Mouse (Mus musculus) embryo, embryonic 10.5 days (tissue): ENCODE measurements at regions not wholly inside any gene's neighbourhood (a gene's known extent, or its start where the extent isn't known, plus 50 kb on each side); places are given as distances from the start of the nearest gene placed in this dataset.

Experiments used
- DNase-seq: peaks from one replicate; pipeline ENCODE4 v3.0.0-alpha.2; 2015; ENCODE audit warnings: low spot score

GRCm38 (mm10) chrX:99593872-99594487 is 122.9 kb upstream of the Pja1 start:
- DNase-seq, result peak; percentile 56

GRCm38 (mm10) chrX:99592980-99593379 is 121.9 kb upstream of the Pja1 start:
- DNase-seq, result no peak

GRCm38 (mm10) chrX:99587284-99587683 is 116.2 kb upstream of the Pja1 start:
- DNase-seq, result no peak

GRCm38 (mm10) chrX:99586282-99586681 is 115.2 kb upstream of the Pja1 start:
- DNase-seq, result no peak

- DNase-seq, result no peak
These were observed 114.6 kb upstream of the Pja1 start for GRCm38 (mm10) chrX:99585703-99586102.

- DNase-seq, result no peak
These were observed 111.5 kb upstream of the Pja1 start for GRCm38 (mm10) chrX:99582611-99583010.

GRCm38 (mm10) chrX:99581632-99582466 is 110.8 kb upstream of the Pja1 start:
- DNase-seq, result no peak

- no peak for DNase-seq
These were observed 108.1 kb upstream of the Pja1 start for GRCm38 (mm10) chrX:99579206-99579605.

GRCm38 (mm10) chrX:99578796-99579195 is 107.7 kb upstream of the Pja1 start:
- no peak for DNase-seq

GRCm38 (mm10) chrX:99575105-99575504 is 104.0 kb upstream of the Pja1 start:
- no peak for DNase-seq

GRCm38 (mm10) chrX:99574441-99575103 is 103.5 kb upstream of the Pja1 start:
- DNase-seq, result peak; percentile 60

- DNase-seq, result no peak
These were observed 99.1 kb upstream of the Pja1 start for GRCm38 (mm10) chrX:99570161-99570560.

- DNase-seq, result no peak
These were observed 97.2 kb upstream of the Pja1 start for GRCm38 (mm10) chrX:99568244-99568643.

GRCm38 (mm10) chrX:99567367-99568164 is 96.5 kb upstream of the Pja1 start:
- DNase-seq, result peak; percentile 70

GRCm38 (mm10) chrX:99561995-99562394 is 90.9 kb upstream of the Pja1 start:
- no peak for DNase-seq

- DNase-seq, result no peak
These were observed 89.6 kb upstream of the Pja1 start for GRCm38 (mm10) chrX:99560699-99561098.

- no peak for DNase-seq
These were observed 85.8 kb upstream of the Pja1 start for GRCm38 (mm10) chrX:99556876-99557354.

GRCm38 (mm10) chrX:99555976-99556781 is 85.1 kb upstream of the Pja1 start:
- DNase-seq, result no peak

GRCm38 (mm10) chrX:99552778-99553177 is 81.7 kb upstream of the Pja1 start:
- DNase-seq, result no peak

- DNase-seq, result no peak
These were observed 79.1 kb upstream of the Pja1 start for GRCm38 (mm10) chrX:99550057-99550760.
